Mouse (Mus musculus): ENCODE results near the gene Olfr608. TPM values are rescaled to one million over a fixed set of nuclear protein-coding genes. Genes with fewer than 3 reads are reported as not detected.
"Not testable (repeated sequence)": the region's sequence is repeated elsewhere in the genome, so short reads cannot be mapped to it uniquely, and the experiment has no call there.

Gene Olfr608
- not detected in 2 replicates for polyA plus RNA-seq (2014; fragmentation: Nextera tagmentation; extraction: Ambion mirVana)

DNA sequence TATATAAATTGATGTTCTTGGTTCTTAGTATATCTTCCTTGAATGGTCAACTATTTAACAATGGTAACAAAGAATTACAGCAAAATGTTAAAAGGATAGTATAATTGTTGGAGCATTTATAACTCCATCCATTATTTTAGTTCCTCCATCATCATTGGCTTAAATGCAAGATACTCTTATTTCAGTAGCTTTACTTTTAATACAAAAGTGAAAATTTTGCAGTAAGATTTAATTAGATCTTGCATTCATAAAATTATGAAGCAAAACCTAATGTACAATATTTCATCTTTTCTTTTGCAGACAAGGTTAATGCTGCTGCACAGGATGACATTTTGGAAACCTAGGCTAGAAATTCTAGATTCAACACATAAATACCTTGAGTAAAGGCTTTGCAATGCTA, at the start of gene Olfr608:
Gene Olfr608 (plus strand): TSS at position 301 of the 400 bp plus-strand sequence.
- TF ChIP-seq CTCF (IDR thresholded peaks at IDR 0.05; ENCODE audit: low read depth), result no peak
- no peaks in the 10 kb centered on the region for H3K4me1 ChIP-seq (ENCODE audit: insufficient read depth)
- H3K27ac ChIP-seq (ENCODE audit: low read depth), result no peak within 1 kb of the TSS
- H3K27me3 ChIP-seq (ENCODE audit: insufficient read depth, low read length), result no peaks in the 10 kb centered on the region
- H3K9ac ChIP-seq, result no peak within 1 kb of the TSS
- H3K36me3 ChIP-seq (ENCODE audit: insufficient read depth), result no peaks in the 10 kb centered on the region
- H3K9me3 ChIP-seq (ENCODE audit: low read depth, low read length), result no peaks in the 10 kb centered on the region
- DNase-seq (no peak), ATAC-seq (ENCODE audit: insufficient read depth) (no peak)
- no peak within 1 kb of the TSS for H3K4me3 ChIP-seq (ENCODE audit: low read depth, low read length)
- H3K4me2 ChIP-seq, result no peak within 1 kb of the TSS

GRCm38 (mm10) chr7:103445339-103445738, 24.3 kb upstream of the Olfr608 start, which contains the start of gene Olfr605:
Olfr605 (minus strand) TSS chr7:103445439.
- no peak within 1 kb of the TSS for H3K4me2 ChIP-seq
- no peak within 1 kb of the TSS for H3K27ac ChIP-seq (ENCODE audit: low read depth)
- no peaks in the 10 kb centered on the region for H3K9me3 ChIP-seq (ENCODE audit: low read depth, low read length)
- 84% methylated on average over 1 of the region's 1 CpGs for WGBS
- no peaks in the 10 kb centered on the region for H3K27me3 ChIP-seq (ENCODE audit: insufficient read depth, low read length)
- no peak for TF ChIP-seq CTCF (IDR thresholded peaks at IDR 0.05; ENCODE audit: low read depth)
- H3K4me1 ChIP-seq (ENCODE audit: insufficient read depth), result no peaks in the 10 kb centered on the region
- no peaks in the 10 kb centered on the region for H3K36me3 ChIP-seq (ENCODE audit: insufficient read depth)
- H3K4me3 ChIP-seq (ENCODE audit: low read depth, low read length), result no peak within 1 kb of the TSS
- ATAC-seq (ENCODE audit: insufficient read depth), result no peak
- no peak within 1 kb of the TSS for H3K9ac ChIP-seq
- no peak for DNase-seq

GRCm38 (mm10) chr7:103448746-103449145, 20.9 kb upstream of the Olfr608 start, which contains the start of gene Olfr606:
Olfr606 (plus strand) TSS chr7:103449046.
- no peak within 1 kb of the TSS for H3K27ac ChIP-seq (ENCODE audit: low read depth)
- no peaks in the 10 kb centered on the region for H3K36me3 ChIP-seq (ENCODE audit: insufficient read depth)
- 90% methylated on average over 2 of the region's 2 CpGs for WGBS
- H3K27me3 ChIP-seq (ENCODE audit: insufficient read depth, low read length), result no peaks in the 10 kb centered on the region
- no peak within 1 kb of the TSS for H3K4me2 ChIP-seq
- no peak for TF ChIP-seq CTCF (IDR thresholded peaks at IDR 0.05; ENCODE audit: low read depth)
- H3K4me3 ChIP-seq (ENCODE audit: low read depth, low read length), result no peak within 1 kb of the TSS
- H3K4me1 ChIP-seq (ENCODE audit: insufficient read depth), result no peaks in the 10 kb centered on the region
- no peaks in the 10 kb centered on the region for H3K9me3 ChIP-seq (ENCODE audit: low read depth, low read length)
- no peak for ATAC-seq (ENCODE audit: insufficient read depth)
- no peak within 1 kb of the TSS for H3K9ac ChIP-seq
- no peak for DNase-seq

DNA sequence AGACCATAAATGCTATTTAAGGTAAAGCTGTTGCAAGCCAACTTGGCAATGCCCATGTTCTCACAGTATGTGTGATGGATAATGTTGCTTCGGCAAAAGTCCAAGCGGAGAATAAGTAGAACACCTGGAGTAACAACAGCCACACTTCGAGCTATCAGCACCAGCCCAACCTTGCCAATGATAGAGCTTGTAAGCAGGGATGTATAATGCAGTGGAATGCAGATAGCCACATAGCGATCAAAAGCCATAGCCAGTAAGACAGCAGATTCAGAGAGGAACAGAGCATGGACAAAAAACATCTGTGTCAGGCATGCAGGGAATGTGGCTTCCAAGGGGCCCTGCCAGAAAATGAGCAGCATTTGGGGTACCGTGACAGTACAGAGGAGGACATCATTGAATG, 9.1 kb upstream of the Olfr608 start:
- Histone ChIP-seq H3K27ac (ENCODE audit: low read depth) (no peak overlapping the region), H3K4me2 (no peak overlapping the region), H3K4me1 (ENCODE audit: insufficient read depth) (no peaks in the 10 kb centered on the region), H3K27me3 (ENCODE audit: insufficient read depth, low read length) (no peaks in the 10 kb centered on the region), H3K9me3 (ENCODE audit: low read depth, low read length) (no peaks in the 10 kb centered on the region), H3K4me3 (ENCODE audit: low read depth, low read length) (no peak overlapping the region), H3K36me3 (ENCODE audit: insufficient read depth) (no peaks in the 10 kb centered on the region), H3K9ac (no peak overlapping the region)
- no peak for TF ChIP-seq CTCF (IDR thresholded peaks at IDR 0.05; ENCODE audit: low read depth)
- ATAC-seq (ENCODE audit: insufficient read depth), result no peak
- 65% methylated on average over 5 of the region's 5 CpGs for WGBS
- no peak for DNase-seq

GRCm38 (mm10) chr7:103477106-103477505, 7.4 kb downstream of the Olfr608 start:
- not testable (repeated sequence) for H3K27me3 ChIP-seq (ENCODE audit: insufficient read depth, low read length); ATAC-seq (ENCODE audit: insufficient read depth); H3K9ac ChIP-seq; DNase-seq; H3K36me3 ChIP-seq (ENCODE audit: insufficient read depth); H3K27ac ChIP-seq (ENCODE audit: low read depth); H3K4me1 ChIP-seq (ENCODE audit: insufficient read depth); H3K4me3 ChIP-seq (ENCODE audit: low read depth, low read length); H3K9me3 ChIP-seq (ENCODE audit: low read depth, low read length); H3K4me2 ChIP-seq
- 81% methylated on average over 9 of the region's 9 CpGs for WGBS

GRCm38 (mm10) chr7:103497962-103498361, 28.3 kb downstream of the Olfr608 start, which contains the start of gene Olfr609:
Olfr609 (minus strand) TSS chr7:103498062.
- H3K27me3 ChIP-seq (ENCODE audit: insufficient read depth, low read length), result no peaks in the 10 kb centered on the region
- H3K27ac ChIP-seq (ENCODE audit: low read depth), result no peak within 1 kb of the TSS
- no peak within 1 kb of the TSS for H3K4me2 ChIP-seq
- no peaks in the 10 kb centered on the region for H3K36me3 ChIP-seq (ENCODE audit: insufficient read depth)
- H3K9ac ChIP-seq, result no peak within 1 kb of the TSS
- H3K4me3 ChIP-seq (ENCODE audit: low read depth, low read length), result no peak within 1 kb of the TSS
- H3K4me1 ChIP-seq (ENCODE audit: insufficient read depth), result no peaks in the 10 kb centered on the region
- no peaks in the 10 kb centered on the region for H3K9me3 ChIP-seq (ENCODE audit: low read depth, low read length)
- ATAC-seq (ENCODE audit: insufficient read depth), result no peak
- TF ChIP-seq CTCF (IDR thresholded peaks at IDR 0.05; ENCODE audit: low read depth), result no peak
- WGBS, result 50% methylated on average over 1 of the region's 1 CpGs
- DNase-seq, result no peak

DNA sequence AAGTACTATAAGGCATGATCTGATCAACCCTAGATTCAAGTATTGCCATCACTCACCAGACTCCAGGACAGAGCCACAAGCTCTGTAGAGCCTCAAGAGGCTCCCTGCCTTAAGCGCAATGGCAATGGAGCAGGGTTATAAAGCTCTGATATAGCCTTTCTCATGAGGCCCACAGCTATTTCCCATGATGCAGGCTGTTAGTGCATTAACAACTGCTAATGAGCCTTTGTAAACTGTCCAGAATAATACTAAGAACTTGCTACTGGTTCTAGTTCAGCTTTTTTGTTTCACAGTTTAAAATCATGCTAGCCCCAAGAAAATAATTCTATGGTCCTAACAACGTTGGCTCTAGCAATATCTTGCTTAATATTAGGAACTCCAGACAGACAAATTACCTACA, 42.3 kb downstream of the Olfr608 start, which contains the start of gene Olfr610:
Gene Olfr610 (minus strand): TSS at position 101 of the 400 bp plus-strand sequence.
- Histone ChIP-seq H3K9ac (no peak within 1 kb of the TSS), H3K27me3 (ENCODE audit: insufficient read depth, low read length) (no peaks in the 10 kb centered on the region), H3K4me1 (ENCODE audit: insufficient read depth) (no peaks in the 10 kb centered on the region), H3K4me3 (ENCODE audit: low read depth, low read length) (no peak within 1 kb of the TSS), H3K4me2 (no peak within 1 kb of the TSS), H3K36me3 (ENCODE audit: insufficient read depth) (no peaks in the 10 kb centered on the region), H3K27ac (ENCODE audit: low read depth) (no peak within 1 kb of the TSS), H3K9me3 (ENCODE audit: low read depth, low read length) (no peaks in the 10 kb centered on the region)
- DNase-seq (no peak), ATAC-seq (ENCODE audit: insufficient read depth) (no peak)
- no peak for TF ChIP-seq CTCF (IDR thresholded peaks at IDR 0.05; ENCODE audit: low read depth)
- 78% methylated on average over 2 of the region's 2 CpGs for WGBS

- not testable (repeated sequence) for H3K4me3 ChIP-seq (ENCODE audit: low read depth, low read length); H3K36me3 ChIP-seq (ENCODE audit: insufficient read depth); H3K4me1 ChIP-seq (ENCODE audit: insufficient read depth); H3K4me2 ChIP-seq; H3K27me3 ChIP-seq (ENCODE audit: insufficient read depth, low read length); H3K9ac ChIP-seq; DNase-seq; ATAC-seq (ENCODE audit: insufficient read depth); H3K9me3 ChIP-seq (ENCODE audit: low read depth, low read length); H3K27ac ChIP-seq (ENCODE audit: low read depth)
- 66% methylated on average over 1 of the region's 1 CpGs for WGBS
Measured at GRCm38 (mm10) chr7:103520746-103521145, 51.1 kb downstream of the Olfr608 start, which contains the start of gene Olfr611. Olfr611 (minus strand) TSS chr7:103520846.

Other genes starting within 250 kb of the Olfr608 start
- not detected in 2 replicates for gene Usp17ld, start 217.4 kb upstream of the Olfr608 start, polyA plus RNA-seq (2014; fragmentation: Nextera tagmentation; extraction: Ambion mirVana)
- not detected in 2 replicates for gene Olfr596, start 164.2 kb upstream of the Olfr608 start, polyA plus RNA-seq (2014; fragmentation: Nextera tagmentation; extraction: Ambion mirVana)
- gene Olfr597, start 153.6 kb upstream of the Olfr608 start, polyA plus RNA-seq (2014; fragmentation: Nextera tagmentation; extraction: Ambion mirVana), result not detected in 2 replicates
- not detected in 2 replicates for gene Olfr598, start 146.3 kb upstream of the Olfr608 start, polyA plus RNA-seq (2014; fragmentation: Nextera tagmentation; extraction: Ambion mirVana)
- not detected in 2 replicates for gene Olfr599, start 134.0 kb upstream of the Olfr608 start, polyA plus RNA-seq (2014; fragmentation: Nextera tagmentation; extraction: Ambion mirVana)
- gene Olfr600, start 120.2 kb upstream of the Olfr608 start, polyA plus RNA-seq (2014; fragmentation: Nextera tagmentation; extraction: Ambion mirVana), result not detected in 2 replicates
- not detected in 2 replicates for gene Olfr601, start 107.2 kb upstream of the Olfr608 start, polyA plus RNA-seq (2014; fragmentation: Nextera tagmentation; extraction: Ambion mirVana)
- not detected in 2 replicates for gene Olfr603, start 83.7 kb upstream of the Olfr608 start, polyA plus RNA-seq (2014; fragmentation: Nextera tagmentation; extraction: Ambion mirVana)
- not detected in 2 replicates for gene Usp17lc, start 54.8 kb upstream of the Olfr608 start, polyA plus RNA-seq (2014; fragmentation: Nextera tagmentation; extraction: Ambion mirVana)
- gene Olfr605, start 24.4 kb upstream of the Olfr608 start, polyA plus RNA-seq (2014; fragmentation: Nextera tagmentation; extraction: Ambion mirVana), result not detected in 2 replicates
- gene Olfr606, start 20.8 kb upstream of the Olfr608 start, polyA plus RNA-seq (2014; fragmentation: Nextera tagmentation; extraction: Ambion mirVana), result not detected in 2 replicates
- gene Olfr607, start 5.7 kb upstream of the Olfr608 start, polyA plus RNA-seq (2014; fragmentation: Nextera tagmentation; extraction: Ambion mirVana), result not detected in 2 replicates
- gene Olfr609, start 28.2 kb downstream of the Olfr608 start, polyA plus RNA-seq (2014; fragmentation: Nextera tagmentation; extraction: Ambion mirVana), result not detected in 2 replicates
- gene Olfr610, start 42.2 kb downstream of the Olfr608 start, polyA plus RNA-seq (2014; fragmentation: Nextera tagmentation; extraction: Ambion mirVana), result not detected in 2 replicates
- not detected in 2 replicates for gene Olfr611, start 51.0 kb downstream of the Olfr608 start, polyA plus RNA-seq (2014; fragmentation: Nextera tagmentation; extraction: Ambion mirVana)
- gene Olfr612, start 72.8 kb downstream of the Olfr608 start, polyA plus RNA-seq (2014; fragmentation: Nextera tagmentation; extraction: Ambion mirVana), result not detected in 2 replicates
- gene Olfr613, start 78.2 kb downstream of the Olfr608 start, polyA plus RNA-seq (2014; fragmentation: Nextera tagmentation; extraction: Ambion mirVana), result not detected in 2 replicates
- gene Olfr615, start 86.2 kb downstream of the Olfr608 start, polyA plus RNA-seq (2014; fragmentation: Nextera tagmentation; extraction: Ambion mirVana), result not detected in 2 replicates
- not detected in 2 replicates for gene Olfr616, start 99.3 kb downstream of the Olfr608 start, polyA plus RNA-seq (2014; fragmentation: Nextera tagmentation; extraction: Ambion mirVana)
- gene Olfr617, start 103.2 kb downstream of the Olfr608 start, polyA plus RNA-seq (2014; fragmentation: Nextera tagmentation; extraction: Ambion mirVana), result not detected in 2 replicates
- not detected in 2 replicates for gene Olfr618, start 120.2 kb downstream of the Olfr608 start, polyA plus RNA-seq (2014; fragmentation: Nextera tagmentation; extraction: Ambion mirVana)
- gene Olfr619, start 130.7 kb downstream of the Olfr608 start, polyA plus RNA-seq (2014; fragmentation: Nextera tagmentation; extraction: Ambion mirVana), result not detected in 2 replicates
- gene Olfr620, start 142.7 kb downstream of the Olfr608 start, polyA plus RNA-seq (2014; fragmentation: Nextera tagmentation; extraction: Ambion mirVana), result not detected in 2 replicates
- gene Olfr622, start 172.8 kb downstream of the Olfr608 start, polyA plus RNA-seq (2014; fragmentation: Nextera tagmentation; extraction: Ambion mirVana), result not detected in 2 replicates
- not detected in 2 replicates for gene Olfr623, start 193.8 kb downstream of the Olfr608 start, polyA plus RNA-seq (2014; fragmentation: Nextera tagmentation; extraction: Ambion mirVana)
- gene Olfr624, start 201.3 kb downstream of the Olfr608 start, polyA plus RNA-seq (2014; fragmentation: Nextera tagmentation; extraction: Ambion mirVana), result 0.03 TPM in 1 of 2 replicates, not detected in the other
- not detected in 2 replicates for gene Olfr625-ps1, start 212.8 kb downstream of the Olfr608 start, polyA plus RNA-seq (2014; fragmentation: Nextera tagmentation; extraction: Ambion mirVana)
- gene Olfr243, start 244.8 kb downstream of the Olfr608 start, polyA plus RNA-seq (2014; fragmentation: Nextera tagmentation; extraction: Ambion mirVana), result not detected in 2 replicates

Measured in lung, embryonic 14.5 days (tissue).